Mouse (Mus musculus) lung, adult 2 months (tissue): Measurements from ENCODE around the gene Cpsf6.

Experiments used
- CTCF ChIP-seq: fragments of 200-500 bp; IDR thresholded peaks from 2 replicates; pipeline ENCODE4 v1.5.1; 2011; ENCODE audit warnings: mild to moderate bottlenecking, low read length, control low read depth; ENCODE audit not compliant: insufficient read depth
- POLR2A ChIP-seq: fragments of 200-500 bp; IDR thresholded peaks from 2 replicates; pipeline ENCODE4 v1.6.1; 2011; ENCODE audit warnings: low read depth, mild to moderate bottlenecking, control low read depth, low read length, borderline replicate concordance; ENCODE audit errors: extremely low read depth

DNA sequence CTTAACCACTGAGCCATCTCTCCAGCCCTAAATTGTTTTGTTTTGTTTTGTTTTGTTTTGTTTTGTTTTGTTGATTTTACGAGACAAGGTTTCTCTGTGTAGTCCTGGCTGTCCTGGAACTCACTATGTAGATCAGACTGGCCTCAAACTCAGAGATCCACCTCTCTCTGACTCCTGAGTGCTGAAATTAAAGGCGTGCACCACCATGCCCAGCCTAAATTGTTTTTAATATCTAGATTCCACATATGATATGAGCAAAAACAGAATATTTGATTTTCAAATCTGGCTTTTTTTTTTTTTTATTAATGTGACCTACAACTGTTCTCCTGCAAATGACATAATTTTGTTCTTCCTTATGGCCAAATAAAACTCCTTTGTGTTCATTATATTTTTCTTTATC, 2.3 kb upstream of the Cpsf6 start:
- no peak for TF ChIP-seq CTCF
- TF ChIP-seq POLR2A = no peak
